Mouse (Mus musculus): Measurements from ENCODE around the gene Hist1h3i. TPM values are rescaled to one million over a fixed set of nuclear protein-coding genes. Genes with fewer than 3 reads are reported as not detected.

Gene Hist1h3i
- polyA plus RNA-seq, 1 experiment from 2014 or later: 188 TPM

Small RNAs within 50 kb of the gene (microRNA-seq; reads per million reads assigned to microRNA genes)
- gene Gm19658: not detected
- not detected for gene Gm44346
- gene Gm44454: not detected
- gene Gm44466: not detected

Other genes starting within 250 kb of the Hist1h3i start
- 0.05 and 0.16 TPM in 2 replicates for gene Olfr1366, start 240.6 kb downstream of the Hist1h3i start, polyA plus RNA-seq (2014; fragmentation: Nextera tagmentation; extraction: Ambion mirVana)
- not detected in 2 replicates for gene Olfr1535, start 223.5 kb downstream of the Hist1h3i start, polyA plus RNA-seq (2014; fragmentation: Nextera tagmentation; extraction: Ambion mirVana)
- gene Olfr1364, start 201.6 kb downstream of the Hist1h3i start, polyA plus RNA-seq (2014; fragmentation: Nextera tagmentation; extraction: Ambion mirVana): not detected in 2 replicates
- not detected in 2 replicates for gene Olfr1362, start 169.3 kb downstream of the Hist1h3i start, polyA plus RNA-seq (2014; fragmentation: Nextera tagmentation; extraction: Ambion mirVana)
- gene Olfr11, start 140.9 kb downstream of the Hist1h3i start, polyA plus RNA-seq (2014; fragmentation: Nextera tagmentation; extraction: Ambion mirVana): not detected in 2 replicates
- gene Olfr1361, start 120.0 kb downstream of the Hist1h3i start, polyA plus RNA-seq (2014; fragmentation: Nextera tagmentation; extraction: Ambion mirVana): not detected in 2 replicates
- not detected in 2 replicates for gene Olfr1360, start 106.0 kb downstream of the Hist1h3i start, polyA plus RNA-seq (2014; fragmentation: Nextera tagmentation; extraction: Ambion mirVana)
- not detected in 2 replicates for gene Olfr1359, start 85.3 kb downstream of the Hist1h3i start, polyA plus RNA-seq (2014; fragmentation: Nextera tagmentation; extraction: Ambion mirVana)
- gene Hist1h2bl, start 67.2 kb downstream of the Hist1h3i start, polyA plus RNA-seq (2014; fragmentation: Nextera tagmentation; extraction: Ambion mirVana): 3.5 and 4.9 TPM in 2 replicates
- gene Hist1h2ai, start 66.9 kb downstream of the Hist1h3i start, polyA plus RNA-seq (2014; fragmentation: Nextera tagmentation; extraction: Ambion mirVana): 26.2 and 47.7 TPM in 2 replicates
- 7.7 and 18.4 TPM in 2 replicates for gene Hist1h3h, start 65.7 kb downstream of the Hist1h3i start, polyA plus RNA-seq (2014; fragmentation: Nextera tagmentation; extraction: Ambion mirVana)
- 4.0 and 5.3 TPM in 2 replicates for gene Hist1h2bm, start 61.3 kb downstream of the Hist1h3i start, polyA plus RNA-seq (2014; fragmentation: Nextera tagmentation; extraction: Ambion mirVana)
- 2.2 and 2.3 TPM in 2 replicates for gene Hist1h4j, start 48.3 kb downstream of the Hist1h3i start, polyA plus RNA-seq (2014; fragmentation: Nextera tagmentation; extraction: Ambion mirVana)
- 7.2 and 10.8 TPM in 2 replicates for gene Hist1h4k, start 32.9 kb downstream of the Hist1h3i start, polyA plus RNA-seq (2014; fragmentation: Nextera tagmentation; extraction: Ambion mirVana)
- 18.2 and 18.4 TPM in 2 replicates for gene Hist1h2ak, start 29.5 kb downstream of the Hist1h3i start, polyA plus RNA-seq (2014; fragmentation: Nextera tagmentation; extraction: Ambion mirVana)
- gene Hist1h2bn, start 29.2 kb downstream of the Hist1h3i start, polyA plus RNA-seq (2014; fragmentation: Nextera tagmentation; extraction: Ambion mirVana): 3.2 and 3.7 TPM in 2 replicates
- 16.0 and 16.8 TPM in 2 replicates for gene Hist1h1b, start 2.7 kb downstream of the Hist1h3i start, polyA plus RNA-seq (2014; fragmentation: Nextera tagmentation; extraction: Ambion mirVana)
- gene Hist1h2an, start 3.8 kb upstream of the Hist1h3i start, polyA plus RNA-seq (2014; fragmentation: Nextera tagmentation; extraction: Ambion mirVana): 10.1 TPM in 1 of 2 replicates, not detected in the other
- 0.74 and 1.8 TPM in 2 replicates for gene Hist1h2bp, start 4.1 kb upstream of the Hist1h3i start, polyA plus RNA-seq (2014; fragmentation: Nextera tagmentation; extraction: Ambion mirVana)
- 19.9 and 23.4 TPM in 2 replicates for gene Hist1h2bq, start 26.8 kb upstream of the Hist1h3i start, polyA plus RNA-seq (2014; fragmentation: Nextera tagmentation; extraction: Ambion mirVana)
- 4.0 TPM in 1 of 2 replicates, not detected in the other for gene Hist1h2ao, start 27.1 kb upstream of the Hist1h3i start, polyA plus RNA-seq (2014; fragmentation: Nextera tagmentation; extraction: Ambion mirVana)
- not detected in 2 replicates for gene Hist1h4m, start 28.4 kb upstream of the Hist1h3i start, polyA plus RNA-seq (2014; fragmentation: Nextera tagmentation; extraction: Ambion mirVana)
- gene Hist1h4n, start 48.8 kb upstream of the Hist1h3i start, polyA plus RNA-seq (2014; fragmentation: Nextera tagmentation; extraction: Ambion mirVana): 20.6 and 22.9 TPM in 2 replicates
- gene Hist1h2ap, start 50.1 kb upstream of the Hist1h3i start, polyA plus RNA-seq (2014; fragmentation: Nextera tagmentation; extraction: Ambion mirVana): 4,338 and 4,830 TPM in 2 replicates
- 22.1 and 24.2 TPM in 2 replicates for gene Hist1h2br, start 50.4 kb upstream of the Hist1h3i start, polyA plus RNA-seq (2014; fragmentation: Nextera tagmentation; extraction: Ambion mirVana)
- gene Zfp184, start 161.7 kb upstream of the Hist1h3i start, polyA plus RNA-seq (2014; fragmentation: Nextera tagmentation; extraction: Ambion mirVana): 9.8 and 13.8 TPM in 2 replicates
- gene Pom121l2, start 197.8 kb upstream of the Hist1h3i start, polyA plus RNA-seq (2014; fragmentation: Nextera tagmentation; extraction: Ambion mirVana): not detected in 2 replicates
- gene Prss16, start 226.4 kb upstream of the Hist1h3i start, polyA plus RNA-seq (2014; fragmentation: Nextera tagmentation; extraction: Ambion mirVana): 0.46 and 1.1 TPM in 2 replicates

All from intestine, embryonic 14.5 days (tissue).